Mouse (Mus musculus) E14TG2a.4 (cell line): ENCODE measurements at regions not wholly inside any gene's neighbourhood (a gene's known extent, or its start where the extent isn't known, plus 50 kb on each side); places are given as distances from the start of the nearest gene placed in this dataset.
"Not testable (repeated sequence)": the region's sequence is repeated elsewhere in the genome, so short reads cannot be mapped to it uniquely, and the experiment has no call there.

Experiments used
- H3K27me3 ChIP-seq: 2 replicates; pipeline ENCODE4 v1.6.1; 2014; ENCODE audit warnings: low read length, control low read depth; ENCODE audit not compliant: insufficient read depth
- H3K36me3 ChIP-seq: 2 replicates; pipeline ENCODE4 v1.6.1; 2014; ENCODE audit warnings: low read length, control low read depth; ENCODE audit not compliant: insufficient read depth
- H3K4me1 ChIP-seq: replicated peaks from 2 replicates; pipeline ENCODE4 v1.6.1; 2014; ENCODE audit warnings: low read depth, low read length, control low read depth
- H3K4me3 ChIP-seq: replicated peaks from 2 replicates; pipeline ENCODE4 v1.5.1; 2014; ENCODE audit warnings: mild to moderate bottlenecking, low read length
- H3K9me3 ChIP-seq: 2 replicates; pipeline ENCODE4 v1.6.1; 2014; ENCODE audit warnings: low read length, control low read depth
- CTCF ChIP-seq: conservative IDR thresholded peaks from 2 replicates; pipeline ENCODE4 v1.5.1; 2014; ENCODE audit warnings: low read length
- NANOG ChIP-seq: IDR thresholded peaks from 2 replicates; pipeline ENCODE4 v1.6.1; 2014; ENCODE audit warnings: borderline replicate concordance, low read length, mixed read lengths
- POU5F1 ChIP-seq: IDR thresholded peaks from 2 replicates; pipeline ENCODE4 v1.6.1; 2014; ENCODE audit warnings: low read length, borderline replicate concordance

DNA sequence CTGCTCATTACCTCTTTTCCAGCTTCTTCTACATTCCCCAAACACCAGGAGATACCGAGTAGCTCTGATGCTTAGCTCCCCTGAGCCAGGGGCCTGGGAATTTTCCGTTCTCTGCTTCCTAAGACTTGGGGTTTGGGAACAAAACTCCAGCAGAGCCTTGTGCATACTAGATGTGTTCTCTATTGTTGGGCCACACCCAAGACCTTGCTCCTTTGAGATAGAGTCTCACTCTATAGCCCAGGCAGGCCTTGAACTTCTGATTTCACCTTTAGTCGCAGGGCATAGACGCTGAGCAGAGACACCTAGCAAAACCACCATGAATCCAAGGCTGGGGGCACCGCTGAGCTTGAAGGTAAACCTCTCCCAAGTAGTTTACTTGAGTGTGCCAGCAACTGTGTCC lies 126.5 kb upstream of the A430005L14Rik start:
- peaks cover 49% of the 10 kb centered on the region for H3K27me3 ChIP-seq
- H3K4me3 ChIP-seq, result peak overlapping the region; percentile 37; the same call in 1 of the 2 replicates
- no peaks in the 10 kb centered on the region for H3K36me3 ChIP-seq
- no peaks in the 10 kb centered on the region for H3K9me3 ChIP-seq
- peaks cover 81% of the 10 kb centered on the region for H3K4me1 ChIP-seq
- TF ChIP-seq CTCF (no peak), NANOG (peak; percentile 33; the same call in 1 of the 2 replicates)

DNA sequence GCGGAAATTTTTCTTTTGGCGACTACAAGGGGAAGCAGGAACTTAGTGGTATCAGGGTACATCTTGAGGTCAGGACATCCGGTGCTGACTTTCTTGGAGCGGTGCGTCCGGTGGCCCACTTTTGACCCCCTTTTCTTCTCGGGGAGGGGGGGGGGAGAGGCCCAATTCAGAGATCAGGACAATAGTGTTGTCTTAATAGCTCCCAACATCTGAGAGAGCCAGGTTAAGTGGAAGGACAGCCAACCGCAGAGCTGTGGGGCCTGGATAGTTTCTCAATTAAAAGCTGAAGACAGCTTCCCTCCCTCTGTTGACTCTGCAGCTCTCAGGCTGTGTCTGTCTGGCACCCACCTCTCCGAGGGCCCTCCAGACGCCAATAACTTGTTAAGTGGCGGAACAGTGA lies 125.8 kb upstream of the A430005L14Rik start:
- Histone ChIP-seq H3K27me3 (peaks cover 57% of the 10 kb centered on the region), H3K4me3 (peak overlapping the region; percentile 52), H3K4me1 (peaks cover 82% of the 10 kb centered on the region)
- not testable (repeated sequence) for H3K36me3 ChIP-seq, H3K9me3 ChIP-seq

DNA sequence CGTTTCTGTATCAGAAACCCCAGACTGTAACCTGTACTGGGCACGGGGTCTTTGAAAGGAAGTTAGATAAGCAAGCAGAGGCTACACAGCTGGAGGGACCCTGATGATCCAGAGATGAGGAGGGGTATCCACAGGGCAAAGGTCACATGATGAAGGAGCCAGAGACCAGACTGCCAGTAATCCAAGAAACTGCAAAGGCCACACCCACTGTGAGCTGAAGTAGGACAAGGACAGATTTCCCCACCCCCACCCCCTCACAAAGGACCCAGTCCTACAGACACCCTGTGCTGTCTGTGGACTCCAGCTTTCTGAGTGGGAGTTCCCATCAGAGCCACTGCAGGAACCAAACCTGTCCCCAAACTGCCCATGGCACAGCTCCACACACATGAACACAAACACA lies 124.9 kb upstream of the A430005L14Rik start:
- H3K4me1 ChIP-seq, result peaks cover 81% of the 10 kb centered on the region
- H3K4me3 ChIP-seq, result peak overlapping the region; percentile 52
- H3K27me3 ChIP-seq, result peaks cover 65% of the 10 kb centered on the region
- H3K36me3 ChIP-seq, result no peaks in the 10 kb centered on the region
- H3K9me3 ChIP-seq, result no peaks in the 10 kb centered on the region
- TF ChIP-seq POU5F1, result no peak
- no peak for TF ChIP-seq NANOG
- no peak for TF ChIP-seq CTCF

GRCm38 (mm10) chr4:153844766-153845165 lies 112.3 kb upstream of the A430005L14Rik start:
- Histone ChIP-seq H3K4me1 (peaks cover 13% of the 10 kb centered on the region), H3K27me3 (peaks cover 37% of the 10 kb centered on the region), H3K36me3 (no peaks in the 10 kb centered on the region), H3K9me3 (peaks cover 12% of the 10 kb centered on the region), H3K4me3 (no peak overlapping the region)
- TF ChIP-seq NANOG (no peak), POU5F1 (no peak), CTCF (no peak)

DNA sequence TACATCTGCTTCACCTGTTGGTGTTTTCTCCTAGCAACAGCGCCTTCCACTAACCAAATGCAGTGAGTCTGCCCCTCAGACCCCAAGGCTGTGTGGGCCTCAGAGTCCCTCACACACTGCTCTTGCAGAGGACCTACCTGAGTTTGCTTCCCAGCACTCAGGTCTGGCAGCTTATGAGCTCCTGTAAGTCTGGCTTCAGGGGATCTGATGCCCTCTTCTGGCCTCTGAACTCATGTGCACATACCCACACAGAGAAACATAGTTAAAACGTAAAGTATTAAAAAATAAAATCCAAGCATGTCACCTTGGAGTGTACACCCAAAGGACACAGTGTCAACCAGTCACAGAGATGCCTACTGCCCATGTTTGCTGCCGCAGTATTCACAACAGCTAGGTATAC lies 108.8 kb upstream of the A430005L14Rik start:
- H3K4me1 ChIP-seq, result peaks cover 25% of the 10 kb centered on the region
- no peaks in the 10 kb centered on the region for H3K36me3 ChIP-seq
- H3K27me3 ChIP-seq, result peaks cover 49% of the 10 kb centered on the region
- H3K9me3 ChIP-seq, result no peaks in the 10 kb centered on the region
- H3K4me3 ChIP-seq, result no peak overlapping the region
- TF ChIP-seq NANOG (no peak), POU5F1 (no peak), CTCF (peak; percentile 12; the same call in 1 of the 2 replicates)

DNA sequence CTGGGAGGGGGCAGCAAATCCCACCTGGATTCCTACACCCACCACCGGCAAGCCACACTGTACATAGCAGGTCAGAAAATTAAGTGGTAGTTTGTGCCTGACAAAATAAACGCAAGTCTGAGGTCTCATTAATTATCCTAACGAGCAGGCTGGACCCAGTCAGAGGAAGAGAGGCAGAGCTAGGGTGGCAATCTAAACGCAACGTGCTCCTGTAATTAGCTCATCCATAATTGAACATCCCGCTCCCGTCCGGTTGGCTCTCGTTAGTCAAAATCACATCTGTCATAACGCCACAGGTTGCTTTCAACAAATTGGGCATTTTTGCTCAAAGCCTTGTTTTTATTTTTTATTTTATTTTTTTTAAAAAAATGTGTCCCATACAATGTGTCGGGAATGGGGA lies 106.9 kb upstream of the A430005L14Rik start:
- TF ChIP-seq NANOG, result no peak
- no peak for TF ChIP-seq POU5F1
- no peak for TF ChIP-seq CTCF
- no peaks in the 10 kb centered on the region for H3K9me3 ChIP-seq
- peaks cover 34% of the 10 kb centered on the region for H3K27me3 ChIP-seq
- H3K4me3 ChIP-seq, result no peak overlapping the region
- no peaks in the 10 kb centered on the region for H3K36me3 ChIP-seq
- peaks cover 40% of the 10 kb centered on the region for H3K4me1 ChIP-seq

DNA sequence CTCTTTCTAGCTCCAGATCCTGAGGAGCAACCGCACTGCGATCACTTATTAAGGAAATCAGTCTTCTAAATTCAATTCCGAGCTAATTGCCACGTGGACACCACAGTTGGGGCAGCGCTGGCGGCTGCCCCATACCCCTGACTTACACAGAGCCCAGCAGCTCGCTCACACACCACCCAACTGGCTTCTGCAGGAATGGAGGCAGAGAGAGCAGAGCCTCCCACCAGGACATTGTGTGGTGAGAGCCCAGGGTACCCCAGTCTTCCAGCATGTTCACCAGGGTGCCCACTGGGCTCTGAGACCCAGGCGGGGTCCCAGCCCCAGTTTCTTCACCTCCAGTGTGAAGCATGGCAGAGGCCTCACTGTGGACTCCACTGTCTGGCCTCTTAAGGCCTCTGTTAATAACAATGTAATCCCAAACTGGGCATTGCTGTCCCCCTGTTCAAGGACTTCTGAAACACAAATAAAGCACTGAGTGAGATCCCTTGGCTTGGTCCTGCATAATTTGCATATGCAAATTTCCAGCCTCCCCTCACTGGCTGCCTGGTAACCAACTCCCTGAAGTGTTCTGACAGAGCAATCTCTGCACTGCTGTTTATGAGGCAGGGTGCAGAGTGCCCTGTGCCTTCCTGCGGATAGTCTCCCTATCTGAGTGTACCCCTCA lies 102.8 kb upstream of the A430005L14Rik start:
- peaks cover 15% of the 10 kb centered on the region; the same call in 1 of the 2 replicates for H3K27me3 ChIP-seq
- peak; percentile 82; the same call in 1 of the 2 replicates for TF ChIP-seq POU5F1
- TF ChIP-seq CTCF, result no peak
- H3K4me1 ChIP-seq, result peaks cover 53% of the 10 kb centered on the region
- peak overlapping the region; percentile 17 for H3K4me3 ChIP-seq
- H3K9me3 ChIP-seq, result no peaks in the 10 kb centered on the region
- no peaks in the 10 kb centered on the region for H3K36me3 ChIP-seq

GRCm38 (mm10) chr4:153854748-153855092 lies 102.3 kb upstream of the A430005L14Rik start:
- no peak for TF ChIP-seq CTCF
- TF ChIP-seq POU5F1, result no peak
- TF ChIP-seq NANOG, result no peak
- no peak overlapping the region for H3K4me3 ChIP-seq
- H3K9me3 ChIP-seq, result no peaks in the 10 kb centered on the region
- H3K36me3 ChIP-seq, result no peaks in the 10 kb centered on the region
- peaks cover 53% of the 10 kb centered on the region for H3K4me1 ChIP-seq
- H3K27me3 ChIP-seq, result peaks cover 15% of the 10 kb centered on the region; the same call in 1 of the 2 replicates

DNA sequence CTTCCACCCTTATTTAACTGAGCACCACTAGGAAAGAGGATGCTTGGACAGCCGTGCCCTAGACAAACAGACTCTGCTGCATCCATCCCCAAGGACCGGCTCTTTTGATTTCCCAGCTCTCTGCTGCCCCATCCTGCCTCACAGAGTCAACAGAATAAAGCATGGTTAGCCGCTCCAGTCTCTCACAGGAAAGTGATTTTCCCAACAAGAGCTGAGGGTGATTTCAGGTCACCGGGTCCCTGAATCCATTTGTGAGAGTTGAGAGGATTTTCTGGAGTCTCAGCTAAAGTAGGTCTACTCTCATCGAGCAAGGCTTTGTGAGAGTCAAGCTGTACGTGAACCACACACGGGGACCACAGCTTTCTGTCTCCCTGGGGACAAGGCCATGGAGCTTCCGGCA lies 95.6 kb upstream of the A430005L14Rik start:
- Histone ChIP-seq H3K4me3 (peak overlapping the region; percentile 17; the same call in 1 of the 2 replicates), H3K4me1 (peaks cover 80% of the 10 kb centered on the region), H3K9me3 (no peaks in the 10 kb centered on the region), H3K27me3 (0 out of 2 replicates have a peak, but pooled peaks cover 3% of the 10 kb centered on the region), H3K36me3 (no peaks in the 10 kb centered on the region)
- TF ChIP-seq POU5F1, result no peak
- no peak for TF ChIP-seq NANOG
- TF ChIP-seq CTCF, result no peak
